Mouse (Mus musculus) CD4-positive, CD25-positive, alpha-beta regulatory T cell, adult 4 months (primary cell): ENCODE data around the gene Uba52. TPM values are rescaled to one million over a fixed set of nuclear protein-coding genes. Genes with fewer than 3 reads are reported as not detected.

Experiments used
- polyA plus RNA-seq, 2 experiments: library from polyadenylated mRNA; unstranded; fragments of 100-300 nt; shearing (Covaris generic); gene quantifications; one replicate each; pipeline ENCODE4 v1.2.1; 2017

Uba52 gene
- polyA plus RNA-seq, 2 experiments from 2014 or later: 3,148 to 3,732 TPM

Other genes with a start within 250 kb of the Uba52 start
- 1 to 10 TPM in 1 of 2 experiments, under 1 TPM in 1; 0.62 to 1.6 TPM for gene Homer3, start 228.0 kb downstream of the Uba52 start, polyA plus RNA-seq
- 10 to 100 TPM; 57.8 to 74.2 TPM for gene Ddx49, start 208.3 kb downstream of the Uba52 start, polyA plus RNA-seq
- gene Cope, start 208.3 kb downstream of the Uba52 start, polyA plus RNA-seq: 100 to 1,000 TPM; 321 to 359 TPM
- gene Cers1, start 195.0 kb downstream of the Uba52 start, polyA plus RNA-seq: not detected
- gene Gdf1, start 181.0 kb downstream of the Uba52 start, polyA plus RNA-seq: under 1 TPM in 1 of 2 experiments, not detected in 1; 0.71 TPM
- gene Upf1, start 157.5 kb downstream of the Uba52 start, polyA plus RNA-seq: 10 to 100 TPM; 11.4 to 14.5 TPM
- under 1 TPM in 1 of 2 experiments, not detected in 1; 0.28 TPM for gene Comp, start 137.2 kb downstream of the Uba52 start, polyA plus RNA-seq
- gene Crtc1, start 71.2 kb downstream of the Uba52 start, polyA plus RNA-seq: 1 to 10 TPM; 7.6 to 9.3 TPM
- gene Klhl26, start 33.8 kb downstream of the Uba52 start, polyA plus RNA-seq: 10 to 100 TPM in 1 of 2 experiments, 1 to 10 TPM in 1; 7.2 to 20.1 TPM
- not detected for gene Tmem59l, start 23.4 kb downstream of the Uba52 start, polyA plus RNA-seq
- not detected for gene Crlf1, start 17.6 kb downstream of the Uba52 start, polyA plus RNA-seq
- 10 to 100 TPM; 82.2 to 83.2 TPM for gene Rex1bd, start 4.0 kb downstream of the Uba52 start, polyA plus RNA-seq
- gene Fkbp8, start 16.9 kb upstream of the Uba52 start, polyA plus RNA-seq: 100 to 1,000 TPM; 117 to 159 TPM
- gene Kxd1, start 17.2 kb upstream of the Uba52 start, polyA plus RNA-seq: 100 to 1,000 TPM; 146 to 173 TPM
- 10 to 100 TPM; 41.4 to 50.4 TPM for gene Ell, start 28.7 kb upstream of the Uba52 start, polyA plus RNA-seq
- 10 to 100 TPM; 26.0 to 58.7 TPM for gene Isyna1, start 83.6 kb upstream of the Uba52 start, polyA plus RNA-seq
- gene Ssbp4, start 98.1 kb upstream of the Uba52 start, polyA plus RNA-seq: 10 to 100 TPM in 1 of 2 experiments, 1 to 10 TPM in 1; 5.9 to 15.0 TPM
- under 1 TPM; 0.43 to 0.89 TPM for gene Lrrc25, start 105.4 kb upstream of the Uba52 start, polyA plus RNA-seq
- gene Gdf15, start 121.7 kb upstream of the Uba52 start, polyA plus RNA-seq: not detected
- 1 to 10 TPM; 7.0 to 9.5 TPM for gene Pgpep1, start 149.6 kb upstream of the Uba52 start, polyA plus RNA-seq
- 10 to 100 TPM; 86.8 to 94.5 TPM for gene Lsm4, start 162.4 kb upstream of the Uba52 start, polyA plus RNA-seq
- 10 to 100 TPM in 1 of 2 experiments, 1 to 10 TPM in 1; 7.6 to 23.3 TPM for gene Jund, start 188.1 kb upstream of the Uba52 start, polyA plus RNA-seq
- gene Iqcn, start 192.7 kb upstream of the Uba52 start, polyA plus RNA-seq: under 1 TPM in 1 of 2 experiments, not detected in 1; 0.07 TPM
- not detected for gene Gm3336, start 207.7 kb upstream of the Uba52 start, polyA plus RNA-seq
- gene Pde4c, start 212.9 kb upstream of the Uba52 start, polyA plus RNA-seq: under 1 TPM; 0.66 to 0.94 TPM
- gene Rab3a, start 243.9 kb upstream of the Uba52 start, polyA plus RNA-seq: 1 to 10 TPM; 7.5 to 9.6 TPM